Mouse (Mus musculus) cerebellum, adult 9-10 months (tissue): ENCODE data around the gene Hrh2.

ENCODE experiments used
- DNase-seq: peaks from one replicate; pipeline ENCODE4 v3.0.0; 2022

The Hrh2 gene

DNA sequence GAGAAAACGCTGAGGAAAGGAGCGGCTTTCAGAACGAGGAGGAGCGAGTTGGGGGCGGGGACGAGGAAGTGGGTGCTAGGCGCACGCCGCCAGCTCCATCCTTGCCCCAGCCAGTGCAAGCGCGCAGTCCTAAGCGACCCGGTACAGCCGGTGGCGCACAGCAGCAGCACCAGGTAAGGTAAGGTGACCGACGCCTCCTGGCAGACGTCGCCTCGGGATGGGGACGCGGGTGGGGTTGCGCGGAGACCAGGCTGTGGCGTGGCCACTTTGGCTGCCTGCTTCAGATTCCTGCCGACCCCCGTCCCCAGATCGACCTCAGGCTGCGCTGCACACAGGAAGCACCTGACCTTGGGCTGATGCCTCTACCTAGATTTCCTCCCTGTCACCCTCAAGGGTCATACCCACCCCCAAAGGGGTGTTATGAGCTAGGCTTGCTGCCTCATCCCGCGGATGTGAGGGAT is at the start of gene Hrh2:
Gene Hrh2 (plus strand): TSS at position 109 of the 461 bp plus-strand sequence.
- no peak for DNase-seq

DNA sequence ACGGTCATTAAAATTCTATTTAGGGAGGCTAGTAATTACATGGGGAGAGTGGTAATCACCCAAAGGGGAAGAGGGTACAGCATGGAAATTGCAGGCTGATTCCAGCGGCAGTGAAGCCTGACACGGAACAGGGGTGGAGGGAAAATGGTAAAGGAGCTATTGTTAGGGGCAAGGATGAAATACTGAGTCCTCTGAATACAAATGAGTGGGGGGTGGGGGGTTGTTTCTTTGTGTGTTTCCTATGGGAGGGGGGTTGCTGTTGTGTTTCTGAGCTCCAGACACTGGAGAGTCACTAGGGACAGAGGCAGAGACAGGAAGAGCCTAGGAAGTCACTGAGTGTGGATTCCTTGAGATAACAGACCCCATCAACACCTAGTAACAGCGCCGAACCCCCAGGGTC is 48.1 kb upstream of the Hrh2 start:
- no peak for DNase-seq

DNA sequence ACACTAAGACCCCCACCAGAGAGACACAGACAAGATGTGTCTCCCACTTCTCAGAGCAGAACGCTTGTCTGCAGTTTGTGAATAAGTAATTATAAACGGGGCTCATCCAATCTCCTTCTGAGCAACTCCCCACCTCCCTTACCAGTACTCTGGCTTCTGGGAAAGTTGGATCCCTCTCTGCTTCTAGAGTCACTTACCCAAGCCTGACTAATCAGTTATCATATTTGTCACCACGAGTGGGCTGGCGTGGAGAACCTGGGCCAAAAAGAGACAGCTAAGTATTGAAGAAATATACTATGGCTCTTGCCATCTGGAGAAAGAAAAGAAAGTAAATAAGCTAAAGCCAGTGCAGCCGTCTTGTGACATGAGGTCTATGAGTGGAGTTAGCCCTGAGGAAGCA is 47.3 kb upstream of the Hrh2 start:
- no peak for DNase-seq

DNA sequence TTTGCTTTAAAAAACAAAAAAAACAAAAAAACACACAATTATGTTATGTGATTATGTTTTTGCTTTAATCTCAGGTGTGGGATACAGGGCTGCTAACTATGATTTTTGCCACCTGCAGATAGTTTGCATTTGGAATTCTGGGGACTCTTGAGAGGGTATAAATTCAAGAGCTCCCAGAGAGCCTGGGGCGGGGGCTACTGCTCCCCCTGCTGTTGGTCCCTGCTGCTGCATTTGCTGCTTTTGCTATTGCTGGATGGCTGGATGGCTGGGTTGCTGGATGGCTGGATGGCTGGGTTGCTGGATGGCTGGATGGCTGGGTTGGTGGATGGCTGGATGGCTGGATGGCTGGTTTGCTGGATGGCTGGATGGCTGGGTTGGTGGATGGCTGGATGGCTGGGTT is 44.6 kb upstream of the Hrh2 start:
- no peak for DNase-seq

DNA sequence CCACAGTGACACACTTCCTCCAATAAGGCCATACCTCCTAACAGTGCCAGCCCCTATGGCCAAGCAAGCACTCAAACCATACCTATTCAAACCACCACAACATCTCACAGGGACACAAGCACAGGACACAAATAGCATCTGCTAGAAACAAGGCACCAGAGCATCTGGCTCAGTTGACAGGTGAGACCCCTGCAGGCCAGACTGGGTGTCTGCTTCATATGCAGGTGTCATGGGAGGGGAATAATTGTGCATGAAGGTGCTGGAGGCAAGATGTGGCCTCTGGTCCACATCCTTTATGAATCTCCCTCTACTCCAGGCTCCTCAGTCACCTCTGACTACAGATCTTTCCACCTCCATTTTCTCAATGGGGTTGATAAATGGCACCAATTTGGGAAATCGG is 39.5 kb upstream of the Hrh2 start:
- DNase-seq = no peak

DNA sequence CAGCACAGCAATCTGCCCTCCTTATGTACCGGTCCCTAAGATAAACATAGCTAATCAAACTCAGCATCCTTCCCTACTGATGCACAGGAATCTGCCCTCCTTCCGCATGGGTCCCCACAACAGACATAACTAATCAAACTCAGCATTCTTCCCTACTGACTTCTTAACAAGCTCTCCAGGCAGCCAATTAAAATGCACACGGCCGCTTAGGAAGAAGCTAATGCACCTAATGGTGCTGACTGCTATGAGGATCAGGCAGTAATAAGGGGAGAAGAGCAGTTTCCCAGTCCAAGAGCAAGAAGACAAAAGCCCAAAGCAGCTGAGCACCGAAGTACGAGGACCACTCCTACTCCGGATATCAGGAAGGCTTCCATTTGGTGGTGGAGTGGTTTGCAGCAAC is 39.0 kb upstream of the Hrh2 start:
- DNase-seq = no peak

DNA sequence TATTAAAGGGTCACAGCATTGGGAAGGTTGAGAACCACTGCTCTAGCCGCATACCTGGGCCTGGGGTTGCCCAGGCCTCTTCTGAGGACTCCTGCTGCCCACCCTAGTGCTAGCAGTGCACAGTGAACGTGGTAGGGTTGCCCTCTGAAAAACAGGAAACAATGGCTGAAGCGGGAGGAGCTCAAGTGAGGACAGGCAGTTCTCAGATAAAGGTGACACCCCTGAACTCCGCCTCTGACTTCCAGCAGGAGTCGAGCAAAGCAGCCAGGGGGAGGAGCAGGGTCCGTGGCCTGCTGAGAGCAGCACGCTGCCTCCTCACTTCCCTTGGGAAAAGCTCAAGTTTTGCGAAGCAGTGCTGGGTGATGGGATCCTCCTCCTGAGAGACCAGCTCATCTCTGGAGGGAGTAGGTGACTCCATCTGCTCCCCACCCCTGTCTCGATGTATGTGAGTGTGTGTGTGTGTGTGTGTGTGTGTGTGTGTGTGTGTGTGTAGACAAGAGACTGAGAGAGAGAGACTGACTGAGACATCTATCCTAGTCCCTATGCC is 38.2 kb upstream of the Hrh2 start:
- DNase-seq = no peak

DNA sequence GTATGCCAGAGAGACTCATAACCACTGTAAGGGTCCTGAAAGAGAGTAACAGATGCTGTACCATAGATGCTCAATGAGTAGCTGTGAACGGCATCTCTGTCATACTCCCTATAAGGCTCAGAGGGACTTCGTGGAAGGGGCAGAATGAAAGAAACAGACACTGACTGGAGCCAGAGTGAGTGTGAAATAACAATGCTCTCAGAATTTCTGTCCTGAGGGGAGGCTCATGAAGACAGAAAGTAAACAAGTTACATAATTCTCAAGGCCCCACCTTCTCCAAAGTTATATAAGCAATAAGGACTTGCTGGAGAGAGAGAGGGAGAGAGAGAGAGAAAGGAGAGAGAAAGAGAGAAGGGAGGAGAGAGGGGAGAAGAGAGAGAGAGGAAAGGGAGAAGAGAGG is 36.1 kb upstream of the Hrh2 start:
- no peak for DNase-seq

DNA sequence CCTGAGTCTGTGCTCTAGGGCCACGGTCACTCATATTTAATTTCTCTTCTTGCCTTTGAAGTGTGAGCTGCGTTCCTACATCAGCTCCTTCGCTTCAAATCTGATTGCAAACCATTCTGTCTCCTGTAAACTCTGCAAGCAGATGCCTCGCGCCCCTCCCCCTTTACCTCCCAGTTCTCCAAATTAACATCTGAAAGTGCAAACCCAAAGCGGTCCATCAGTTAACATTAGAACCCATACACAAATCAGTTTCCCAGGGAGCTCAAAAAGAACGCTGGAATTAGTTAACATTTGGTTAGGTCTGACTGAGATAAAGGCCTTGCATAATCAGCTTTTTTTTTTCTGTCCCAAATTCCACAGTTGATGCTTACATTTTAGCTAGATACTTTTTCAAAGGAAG is 32.7 kb upstream of the Hrh2 start:
- DNase-seq = no peak

DNA sequence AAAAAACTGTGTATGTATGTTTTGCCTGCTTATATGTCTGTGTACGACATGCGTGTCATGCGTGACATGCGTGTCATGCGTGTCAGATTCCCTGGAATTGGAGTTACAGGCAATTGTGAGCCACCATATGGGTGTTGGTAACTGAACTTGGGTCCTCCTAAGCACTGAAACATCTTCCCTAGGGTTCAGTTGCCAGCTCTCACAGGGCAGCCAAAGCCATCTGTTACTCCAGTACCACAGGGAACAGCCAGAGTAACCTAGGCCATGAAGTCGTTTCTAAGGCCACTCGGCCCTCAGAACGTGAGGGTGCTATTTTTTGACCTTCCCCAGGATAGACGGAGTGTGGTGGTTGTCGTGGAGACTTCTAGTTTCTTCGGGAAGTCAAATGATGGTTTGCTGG is 32.2 kb upstream of the Hrh2 start:
- no peak for DNase-seq

DNA sequence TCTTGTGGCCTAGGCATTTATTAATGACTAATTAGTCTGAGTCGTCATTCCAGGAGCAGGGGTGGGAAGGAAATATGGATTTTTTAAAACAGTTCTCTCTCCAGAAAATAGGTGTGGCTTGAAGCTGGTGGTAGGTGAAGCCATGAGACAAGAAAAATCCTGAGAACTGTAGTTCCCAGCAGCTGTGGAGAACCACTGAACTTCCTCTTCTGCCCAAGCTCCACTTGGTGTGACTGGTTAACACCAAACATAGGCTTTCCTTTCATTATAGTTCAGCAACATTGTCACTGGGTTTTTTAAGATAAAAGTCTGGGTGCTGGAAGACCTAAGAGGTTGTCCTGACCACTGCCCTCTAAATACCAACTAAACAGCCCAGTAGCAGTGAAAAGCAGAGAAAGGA is 31.4 kb upstream of the Hrh2 start:
- DNase-seq = no peak

DNA sequence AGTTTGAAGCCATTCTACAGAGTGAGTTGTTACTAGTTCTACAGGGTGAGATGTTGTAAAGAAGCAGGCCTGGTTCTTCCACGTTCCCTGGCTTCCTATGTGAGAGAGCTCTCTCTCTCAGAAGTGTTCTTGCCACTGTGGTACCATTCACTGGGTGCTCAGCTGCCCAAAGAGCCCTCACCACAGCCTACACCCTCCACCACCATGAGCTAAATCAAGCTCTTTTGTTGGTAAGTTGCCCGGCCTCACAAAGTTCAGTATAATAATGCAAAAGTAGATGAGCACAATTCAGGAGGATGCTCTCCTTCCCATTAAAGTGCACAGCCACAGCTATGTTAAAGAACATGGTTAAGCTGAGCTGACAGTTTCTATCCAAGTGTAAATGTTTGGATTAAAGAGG is 30.4 kb upstream of the Hrh2 start:
- no peak for DNase-seq

DNA sequence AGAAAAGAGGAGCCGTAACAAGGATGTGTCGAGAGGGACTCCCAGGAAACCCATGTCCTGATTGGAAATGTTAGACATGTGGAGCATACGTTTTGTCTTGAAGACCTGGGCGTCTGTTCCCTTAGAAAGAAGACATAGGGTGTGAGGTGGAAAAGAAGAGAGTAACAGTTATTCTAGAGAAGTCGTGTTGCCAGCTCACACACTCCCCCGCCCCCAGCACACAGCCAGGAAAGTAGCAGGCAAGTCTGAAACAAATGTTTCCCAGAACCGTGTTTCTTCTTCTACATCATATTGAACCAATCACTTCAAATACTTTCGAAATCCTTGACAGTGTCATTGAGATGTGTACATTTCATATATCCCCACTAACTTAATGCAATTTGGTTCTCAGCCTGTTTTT is 28.6 kb upstream of the Hrh2 start:
- DNase-seq = no peak

DNA sequence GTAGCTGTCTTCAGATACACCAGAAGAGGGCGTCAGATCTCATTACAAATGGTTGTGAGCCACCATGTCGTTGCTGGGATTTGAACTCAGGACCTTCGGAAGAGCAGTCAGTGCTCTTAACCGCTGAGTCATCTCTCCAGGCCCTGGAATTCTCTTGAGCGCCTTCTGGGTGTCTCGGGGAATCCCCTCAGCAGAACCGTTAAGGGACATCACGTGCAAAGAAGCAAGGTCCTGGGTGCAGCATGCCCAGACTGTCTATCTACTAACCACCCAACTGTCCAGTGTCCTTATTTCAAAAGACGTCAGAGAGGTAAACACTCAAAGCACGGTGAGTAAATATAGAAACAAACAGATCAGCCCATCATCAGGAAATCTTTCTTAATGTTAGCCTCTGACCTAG is 27.5 kb upstream of the Hrh2 start:
- DNase-seq = no peak

DNA sequence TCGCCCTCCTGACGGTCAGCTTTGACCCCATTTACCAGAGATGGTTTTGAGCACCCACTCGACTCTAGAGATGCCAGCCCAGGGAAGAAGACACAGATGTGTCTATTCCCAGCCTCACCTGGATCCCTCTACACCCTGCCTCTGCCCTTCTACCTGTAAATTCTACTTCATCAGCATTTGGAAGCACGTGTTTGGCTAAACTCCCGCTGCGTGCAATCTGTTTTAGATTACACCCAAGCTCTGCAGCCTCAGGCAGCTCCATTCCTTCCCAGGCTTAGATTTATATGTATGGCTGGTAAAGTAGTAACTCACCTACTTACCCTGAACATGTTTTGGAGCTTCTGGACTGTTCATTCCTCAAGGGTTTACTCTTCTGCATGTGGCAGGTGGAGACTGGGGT is 26.9 kb upstream of the Hrh2 start:
- DNase-seq = no peak

DNA sequence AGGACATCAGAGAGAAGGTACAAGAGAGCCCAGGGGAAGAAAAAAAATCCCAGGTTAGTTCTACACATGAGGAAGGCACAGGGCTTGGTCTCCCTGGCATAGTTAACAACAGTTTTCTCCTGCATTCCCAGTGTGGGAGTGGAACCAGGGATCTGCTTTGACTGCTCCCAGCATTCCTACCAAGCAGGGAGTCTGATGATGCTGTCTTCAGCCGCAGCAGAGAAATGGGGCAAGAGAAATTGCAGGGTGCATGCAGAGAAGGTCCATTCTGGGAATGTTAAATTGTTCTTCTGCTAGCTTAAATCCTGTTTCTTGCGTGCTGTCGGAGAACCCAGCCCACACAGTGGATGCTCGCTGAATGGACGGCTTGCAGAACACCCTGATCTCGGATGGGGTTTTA is 26.2 kb upstream of the Hrh2 start:
- no peak for DNase-seq

DNA sequence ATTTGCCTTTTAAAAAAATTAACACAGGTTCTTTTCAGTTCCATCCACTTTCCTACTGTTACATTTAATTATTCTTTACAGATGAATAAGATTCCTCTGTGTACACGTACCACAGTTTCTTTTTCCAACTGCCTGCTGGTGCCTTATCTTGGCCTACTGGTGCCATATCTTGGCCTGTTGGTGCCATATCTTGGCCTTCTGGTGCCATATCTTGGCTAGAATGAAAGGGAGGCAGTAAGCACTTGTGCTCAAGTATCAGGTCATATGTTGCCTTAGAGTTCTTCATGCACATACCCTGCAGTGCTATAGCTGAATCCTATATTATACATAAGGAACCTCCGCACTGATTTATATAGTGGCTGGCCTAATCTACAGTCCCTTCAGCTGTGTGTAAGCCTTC is 24.9 kb upstream of the Hrh2 start:
- DNase-seq = no peak

DNA sequence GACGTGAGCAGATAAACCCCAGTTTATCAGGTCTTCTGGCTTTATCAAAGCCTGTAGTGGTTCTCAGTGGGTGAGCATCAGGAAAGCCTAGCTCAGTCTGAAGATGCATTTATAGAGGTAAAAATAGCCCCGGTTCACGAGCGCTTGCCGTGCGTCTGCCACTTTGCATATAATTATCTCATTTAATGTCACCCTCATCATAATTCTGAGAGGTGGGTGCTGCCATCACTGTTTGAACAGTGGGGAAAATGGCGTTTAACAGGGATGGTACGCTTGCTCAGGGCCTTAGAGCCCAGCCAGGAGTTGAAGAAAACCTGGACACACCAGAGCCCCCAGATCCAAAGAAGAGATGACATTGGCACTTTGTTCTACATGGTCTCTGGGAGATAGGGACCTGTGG is 23.3 kb upstream of the Hrh2 start:
- no peak for DNase-seq

DNA sequence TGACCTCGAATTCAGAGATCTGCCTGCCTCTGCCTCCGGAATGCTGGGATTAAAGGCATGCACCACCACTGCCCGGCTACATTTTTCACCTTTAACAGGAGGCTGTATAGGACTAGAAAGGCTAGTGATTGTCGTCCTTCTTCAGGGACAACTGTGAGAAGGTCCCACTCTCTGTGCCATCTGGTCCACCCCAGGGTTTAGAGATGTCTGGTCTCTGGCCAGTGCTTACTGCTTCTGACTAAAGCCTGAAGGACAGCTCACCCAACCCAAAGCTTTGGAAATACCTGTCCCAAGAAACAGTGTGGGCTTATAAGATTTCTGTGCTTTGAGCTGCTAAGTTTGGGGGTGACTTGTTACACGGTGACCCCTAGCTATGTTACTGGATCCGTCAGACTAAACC is 21.6 kb upstream of the Hrh2 start:
- DNase-seq = no peak

DNA sequence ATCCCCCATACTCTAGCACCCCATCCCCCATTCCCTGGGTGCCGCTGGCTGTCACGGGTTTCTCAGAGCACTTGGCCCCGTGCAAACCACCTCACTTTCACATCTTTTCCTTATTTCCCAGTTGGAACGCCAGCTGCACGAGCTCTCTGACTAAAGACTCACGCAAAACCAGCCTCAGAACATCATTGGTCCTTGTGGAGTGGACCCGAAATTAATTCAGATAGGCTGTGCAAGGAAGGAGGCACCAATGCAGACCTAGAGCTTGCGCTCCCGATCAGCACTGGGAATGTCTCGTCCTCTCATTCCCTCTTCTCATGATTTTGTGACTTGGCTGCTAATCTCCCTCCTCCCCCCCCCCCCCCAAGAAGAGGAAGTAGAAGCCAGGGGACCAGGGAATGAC is 20.6 kb upstream of the Hrh2 start:
- DNase-seq = no peak

DNA sequence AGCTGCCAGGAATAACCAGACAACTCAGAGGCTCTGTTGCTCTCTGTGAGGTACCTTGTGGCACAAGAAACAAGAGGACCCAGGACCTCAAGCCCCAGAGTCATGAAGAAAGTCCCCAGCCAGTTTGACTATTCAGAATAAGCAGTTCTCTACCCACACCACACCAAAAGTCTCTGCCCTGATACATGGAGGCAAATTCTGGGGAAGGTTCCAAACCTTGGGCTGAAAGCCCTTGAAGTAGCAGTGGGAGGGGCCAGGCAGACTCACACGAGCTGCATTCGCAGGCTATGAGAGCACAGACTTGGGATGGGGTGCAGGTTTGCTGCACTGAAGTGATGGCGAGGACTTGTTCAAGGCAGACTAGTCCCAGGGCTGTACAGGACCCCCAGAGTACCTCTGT is 20.2 kb upstream of the Hrh2 start:
- DNase-seq = no peak

DNA sequence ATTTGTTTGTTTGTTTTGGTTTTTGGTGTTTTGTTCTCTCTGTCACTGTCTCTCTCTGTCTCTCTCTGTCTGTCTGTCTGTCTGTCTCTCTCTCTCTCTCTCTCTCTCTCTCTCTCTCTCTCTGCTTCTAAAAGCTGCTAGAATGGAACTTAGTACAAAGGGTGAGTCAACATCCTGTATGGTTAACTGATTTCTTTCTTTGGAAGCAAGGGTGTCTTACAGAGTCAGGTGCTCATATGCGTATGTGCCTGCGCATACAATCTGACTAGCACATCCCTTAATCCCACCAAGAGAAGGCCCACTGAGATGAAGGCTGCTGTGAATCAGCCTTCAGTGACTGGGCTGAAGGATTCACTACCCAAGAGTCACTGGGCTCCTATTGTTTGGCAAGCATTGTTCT is 18.0 kb upstream of the Hrh2 start:
- DNase-seq = no peak

DNA sequence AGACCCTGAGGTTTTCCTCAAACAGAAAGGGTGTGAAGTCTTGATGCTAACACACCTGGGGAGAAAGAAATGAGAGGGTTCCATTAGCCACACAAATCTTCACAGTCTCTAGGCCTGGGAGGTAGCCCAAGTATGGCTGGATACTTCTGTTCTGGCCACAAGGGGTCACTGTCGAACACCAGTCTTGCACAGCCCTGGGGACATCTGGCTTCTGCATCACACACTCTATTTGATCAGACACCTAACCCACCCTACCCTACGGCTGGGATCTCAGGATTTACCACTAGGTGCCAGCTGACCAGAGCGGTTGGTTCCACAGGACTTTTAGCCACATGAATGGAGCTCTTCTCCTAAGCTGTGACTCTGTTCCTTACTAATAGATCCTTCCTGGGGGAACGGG is 17.2 kb upstream of the Hrh2 start:
- DNase-seq = no peak

DNA sequence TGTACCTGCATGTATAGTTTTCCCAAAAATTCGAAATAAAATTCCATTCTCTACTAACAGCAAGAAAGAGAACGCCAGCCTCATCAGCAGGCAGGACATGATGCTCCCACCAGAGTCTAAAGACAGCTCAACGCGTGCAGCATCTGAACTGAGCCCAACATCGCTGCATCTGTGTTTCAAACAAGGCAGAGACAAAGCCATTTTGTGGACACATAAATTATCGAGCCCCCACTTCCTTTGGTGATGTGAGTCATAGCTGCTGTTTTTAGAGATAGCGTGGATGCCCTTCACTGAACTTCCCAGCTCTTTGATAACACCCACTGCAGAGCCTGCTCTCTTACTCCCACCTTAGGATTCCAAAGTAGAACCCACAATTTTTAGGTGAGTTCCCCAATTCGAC is 16.5 kb upstream of the Hrh2 start:
- no peak for DNase-seq

DNA sequence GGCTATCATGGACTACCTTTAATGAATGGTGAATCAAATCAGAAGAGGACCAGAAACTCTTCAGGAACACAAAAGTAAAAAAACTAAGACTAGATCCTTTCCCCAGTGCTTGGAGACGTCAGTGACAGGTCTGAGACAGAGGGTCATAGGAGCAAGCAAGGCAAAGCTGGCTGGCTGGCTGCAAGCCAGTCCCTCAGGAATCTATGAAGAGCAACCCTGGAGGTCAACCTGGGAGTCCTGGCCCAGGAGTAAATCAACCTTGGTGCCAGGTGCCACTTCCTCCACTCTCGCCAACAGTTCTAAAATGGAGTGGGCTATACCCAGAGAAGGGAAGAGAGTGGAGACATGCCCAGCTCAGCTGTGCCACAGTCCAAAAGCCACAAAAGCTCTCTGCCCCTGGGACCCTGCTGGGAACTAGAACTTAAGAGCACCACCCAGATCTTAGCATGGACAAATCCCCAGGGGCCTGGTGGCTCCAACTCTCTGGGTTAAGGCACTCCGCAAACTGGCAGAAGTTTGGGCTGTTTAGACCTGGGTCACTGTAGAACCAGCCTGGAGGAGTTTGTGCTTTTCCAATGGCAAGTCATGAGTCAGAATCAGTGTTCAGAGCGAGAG is 15.4 kb upstream of the Hrh2 start:
- DNase-seq = no peak

DNA sequence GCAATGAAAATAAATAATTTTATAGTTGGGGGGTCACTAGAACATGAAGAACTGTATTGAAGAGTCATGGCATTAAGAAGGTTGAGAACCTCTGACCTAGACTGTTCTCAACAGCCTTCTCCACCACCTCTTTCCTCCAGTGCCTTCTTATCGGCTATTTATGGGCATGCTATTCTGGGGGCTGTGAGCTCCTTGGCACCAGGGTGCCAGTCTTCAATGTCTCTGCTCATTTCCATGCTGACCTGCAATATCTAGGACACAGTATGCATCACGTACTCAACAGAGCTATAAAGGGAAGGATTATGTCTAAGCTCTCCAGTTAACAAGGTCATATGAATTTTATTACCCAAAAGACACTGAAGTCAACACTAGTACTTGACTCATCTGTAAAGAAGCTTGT is 14.6 kb upstream of the Hrh2 start:
- no peak for DNase-seq
